Mouse (Mus musculus) lung, postnatal 0 days (tissue): ENCODE data around the gene Rd3l.

Source experiments
- CTCF ChIP-seq: IDR thresholded peaks from 2 replicates; pipeline ENCODE4 v1.5.1; 2016; ENCODE audit warnings: antibody characterized with exemption, mild to moderate bottlenecking
- EP300 ChIP-seq: IDR thresholded peaks from 2 replicates; pipeline ENCODE4 v1.6.1; 2016; ENCODE audit warnings: antibody characterized with exemption, mild to moderate bottlenecking, control low read depth

DNA sequence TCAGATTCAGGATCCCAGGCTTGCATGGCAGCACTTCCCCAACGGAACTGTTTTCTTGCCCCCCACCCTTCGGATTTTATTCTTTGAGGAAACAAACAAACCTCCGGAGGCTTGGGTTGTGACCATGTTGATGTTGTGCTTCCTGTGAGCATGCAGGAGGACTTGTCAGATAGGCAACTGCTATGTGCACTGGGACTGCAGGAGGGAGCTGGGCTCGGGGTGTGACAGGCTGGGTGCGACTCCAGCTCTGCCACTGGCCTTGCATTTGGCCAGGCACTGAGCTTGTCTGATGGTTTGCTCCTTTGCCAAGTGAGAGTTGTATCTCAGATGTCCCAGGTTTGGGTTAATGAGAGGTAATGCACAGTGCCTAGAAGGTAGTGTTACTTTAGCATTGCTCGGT is 2.8 kb downstream of the Rd3l start:
- TF ChIP-seq CTCF = no peak
- no peak for TF ChIP-seq EP300
